Mouse (Mus musculus) MEL (cell line): ENCODE results near the gene Ap3d1. TPM values are rescaled to one million over a fixed set of nuclear protein-coding genes. Genes with fewer than 3 reads are reported as not detected.

Experiments
- DNase-seq: peaks from one replicate; pipeline ENCODE4 v3.0.0; 2011; ENCODE audit warnings: low read depth, low spot score
- H3K27ac ChIP-seq: 2 replicates; pipeline ENCODE4 v1.5.1; 2012; ENCODE audit warnings: low read depth, mild to moderate bottlenecking, control low read depth, low read length, moderate library complexity; ENCODE audit not compliant: control insufficient read depth
- H3K27me3 ChIP-seq, 2 experiments: fragments of 150-350 bp in 1 of 2; sonication (generic) in 1 of 2; 2 replicates each; pipeline ENCODE4 v1.6.1; 2012; ENCODE audit warnings: low read length in 2 of 2, mild to moderate bottlenecking in 2 of 2, improper control_type of control experiment in 1 of 2, moderate library complexity in 1 of 2; ENCODE audit not compliant: insufficient read depth in 2 of 2, control insufficient read depth in 1 of 2
- H3K36me3 ChIP-seq, 2 experiments: 2 replicates each; pipeline ENCODE4 v1.6.1; 2012 to 2014; ENCODE audit warnings: low read length in 2 of 2, improper control_type of control experiment in 1 of 2, inconsistent platforms in 1 of 2, mild to moderate bottlenecking in 1 of 2; ENCODE audit not compliant: insufficient read depth in 2 of 2, control insufficient read depth in 1 of 2
- H3K4me1 ChIP-seq, 2 experiments: fragments of 150-350 bp in 1 of 2; sonication (generic) in 1 of 2; 2 replicates each; pipeline ENCODE4 v1.6.1; 2012; ENCODE audit warnings: low read length in 2 of 2, improper control_type of control experiment in 1 of 2, mild to moderate bottlenecking in 1 of 2; ENCODE audit not compliant: insufficient read depth in 2 of 2, control insufficient read depth in 1 of 2
- H3K4me3 ChIP-seq, 2 experiments: fragments of 150-350 bp in 1 of 2; sonication (generic) in 1 of 2; 2 replicates each; pipeline ENCODE4 v1.5.1; 2012; ENCODE audit warnings: low read depth in 2 of 2, low read length in 2 of 2, mild to moderate bottlenecking in 2 of 2, moderate library complexity in 2 of 2, control low read depth in 1 of 2, improper control_type of control experiment in 1 of 2; ENCODE audit not compliant: control insufficient read depth in 1 of 2, insufficient read depth in 1 of 2
- H3K79me2 ChIP-seq: 2 replicates; pipeline ENCODE4 v1.6.1; 2012; ENCODE audit warnings: mild to moderate bottlenecking, low read length, moderate library complexity; ENCODE audit not compliant: control insufficient read depth, poor library complexity, insufficient read depth
- H3K9ac ChIP-seq: 2 replicates; pipeline ENCODE4 v1.6.1; 2012; ENCODE audit warnings: low read depth, mild to moderate bottlenecking, control low read depth, low read length, moderate library complexity; ENCODE audit not compliant: control insufficient read depth, poor library complexity, severe bottlenecking
- H3K9me3 ChIP-seq: fragments of 150-350 bp; sonication (generic); replicated peaks from 2 replicates; pipeline ENCODE4 v1.6.1; 2012; ENCODE audit warnings: mild to moderate bottlenecking, low read length, improper control_type of control experiment, moderate library complexity; ENCODE audit not compliant: insufficient read depth
- BHLHE40 ChIP-seq: IDR thresholded peaks from 2 replicates; pipeline ENCODE4 v1.6.1; 2012; ENCODE audit warnings: low read depth, mild to moderate bottlenecking, inconsistent platforms, low read length, improper control_type of control experiment, borderline replicate concordance
- CHD1 ChIP-seq: IDR thresholded peaks from 2 replicates; pipeline ENCODE4 v1.6.1; 2012; ENCODE audit warnings: low read depth, mild to moderate bottlenecking, inconsistent platforms, low read length, improper control_type of control experiment
- CHD2 ChIP-seq: IDR thresholded peaks from 2 replicates; pipeline ENCODE4 v1.6.1; 2011; ENCODE audit warnings: low read length, improper control_type of control experiment
- CTCF ChIP-seq, 3 experiments: IDR thresholded peaks in 2 of 3; conservative IDR thresholded peaks in 1 of 3; 2 replicates each; pipeline ENCODE4 v1.5.1; 2011 to 2012; ENCODE audit warnings: low read length in 3 of 3, low read depth in 2 of 3, mild to moderate bottlenecking in 2 of 3, improper control_type of control experiment in 1 of 3, inconsistent platforms in 1 of 3, mixed read lengths in 1 of 3, moderate library complexity in 1 of 3; ENCODE audit not compliant: control insufficient read depth in 1 of 3, insufficient read depth in 1 of 3, poor library complexity in 1 of 3, severe bottlenecking in 1 of 3
- ELF1 ChIP-seq: IDR thresholded peaks from 2 replicates; pipeline ENCODE4 v1.6.1; 2014; ENCODE audit warnings: low read depth, mild to moderate bottlenecking, inconsistent platforms, low read length, improper control_type of control experiment, moderate library complexity
- EP300 ChIP-seq, 2 experiments: IDR thresholded peaks; 2 replicates each; pipeline ENCODE4 v1.6.1; 2011; ENCODE audit warnings: improper control_type of control experiment in 2 of 2, low read length in 2 of 2, low read depth in 1 of 2, mild to moderate bottlenecking in 1 of 2
- ETS1 ChIP-seq: IDR thresholded peaks from 2 replicates; pipeline ENCODE4 v1.6.1; 2012; ENCODE audit warnings: low read depth, mild to moderate bottlenecking, inconsistent platforms, low read length, improper control_type of control experiment, moderate library complexity
- GABPA ChIP-seq: IDR thresholded peaks from 2 replicates; pipeline ENCODE4 v1.6.1; 2012; ENCODE audit warnings: low read depth, mild to moderate bottlenecking, inconsistent platforms, low read length, improper control_type of control experiment, moderate library complexity
- GATA1 ChIP-seq: IDR thresholded peaks from 2 replicates; pipeline ENCODE4 v1.6.1; 2011; ENCODE audit warnings: low read depth, low read length, improper control_type of control experiment
- JUND ChIP-seq: IDR thresholded peaks from 2 replicates; pipeline ENCODE4 v1.6.1; 2011; ENCODE audit warnings: low read depth, mild to moderate bottlenecking, improper control_type of control experiment, low read length
- KAT2A ChIP-seq: conservative IDR thresholded peaks from 2 replicates; pipeline ENCODE4 v1.6.1; 2012; ENCODE audit warnings: low read depth, low read length, improper control_type of control experiment, inconsistent platforms
- MAFK ChIP-seq: IDR thresholded peaks from 2 replicates; pipeline ENCODE4 v1.6.1; 2011; ENCODE audit warnings: low read depth, mild to moderate bottlenecking, low read length, improper control_type of control experiment, borderline replicate concordance
- MAX ChIP-seq: IDR thresholded peaks from 2 replicates; pipeline ENCODE4 v1.6.1; 2011; ENCODE audit warnings: low read length, improper control_type of control experiment
- MAZ ChIP-seq: IDR thresholded peaks from 2 replicates; pipeline ENCODE4 v1.6.1; 2012; ENCODE audit warnings: low read depth, mild to moderate bottlenecking, inconsistent platforms, low read length, improper control_type of control experiment
- MEF2A ChIP-seq: IDR thresholded peaks from 2 replicates; pipeline ENCODE4 v1.6.1; 2014; ENCODE audit warnings: low read depth, mild to moderate bottlenecking, inconsistent platforms, low read length, improper control_type of control experiment; ENCODE audit not compliant: poor library complexity, insufficient replicate concordance, severe bottlenecking; ENCODE audit errors: extremely low read depth
- MXI1 ChIP-seq: IDR thresholded peaks from 2 replicates; pipeline ENCODE4 v1.6.1; 2011; ENCODE audit warnings: mild to moderate bottlenecking, low read depth, low read length, improper control_type of control experiment
- MYB ChIP-seq: IDR thresholded peaks from 2 replicates; pipeline ENCODE4 v1.6.1; 2011; ENCODE audit warnings: mild to moderate bottlenecking, low read depth, low read length, improper control_type of control experiment
- NELFE ChIP-seq: IDR thresholded peaks from 2 replicates; pipeline ENCODE4 v1.6.1; 2011; ENCODE audit warnings: low read depth, low read length, improper control_type of control experiment
- NRF1 ChIP-seq: IDR thresholded peaks from 2 replicates; pipeline ENCODE4 v1.6.1; 2014; ENCODE audit warnings: low read depth, mild to moderate bottlenecking, inconsistent platforms, low read length, improper control_type of control experiment, moderate library complexity; ENCODE audit not compliant: poor library complexity, insufficient read depth, severe bottlenecking
- POLR2AphosphoS2 ChIP-seq: IDR thresholded peaks from 2 replicates; pipeline ENCODE4 v1.6.1; 2011; ENCODE audit warnings: low read length, improper control_type of control experiment
- POLR2AphosphoS5 ChIP-seq: IDR thresholded peaks from 2 replicates; pipeline ENCODE4 v1.6.1; 2012; ENCODE audit warnings: low read depth, borderline replicate concordance, mild to moderate bottlenecking, inconsistent platforms, low read length, moderate library complexity, mixed read lengths
- RCOR1 ChIP-seq: IDR thresholded peaks from 2 replicates; pipeline ENCODE4 v1.6.1; 2012; ENCODE audit warnings: low read depth, mild to moderate bottlenecking, inconsistent platforms, low read length, improper control_type of control experiment
- SIN3A ChIP-seq: IDR thresholded peaks from 2 replicates; pipeline ENCODE4 v1.6.1; 2012; ENCODE audit warnings: low read length, improper control_type of control experiment, inconsistent platforms
- SMC3 ChIP-seq: IDR thresholded peaks from 2 replicates; pipeline ENCODE4 v1.6.1; 2011; ENCODE audit warnings: low read depth, low read length, improper control_type of control experiment
- TAL1 ChIP-seq: IDR thresholded peaks from 2 replicates; pipeline ENCODE4 v1.6.1; 2012; ENCODE audit warnings: mild to moderate bottlenecking, inconsistent platforms, low read length, moderate library complexity, mixed read lengths
- TCF12 ChIP-seq: IDR thresholded peaks from 2 replicates; pipeline ENCODE4 v1.6.1; 2014; ENCODE audit warnings: low read depth, mild to moderate bottlenecking, inconsistent platforms, low read length, improper control_type of control experiment, moderate library complexity
- USF1 ChIP-seq: IDR thresholded peaks from 2 replicates; pipeline ENCODE4 v1.6.1; 2014; ENCODE audit warnings: low read depth, mild to moderate bottlenecking, inconsistent platforms, low read length, improper control_type of control experiment, moderate library complexity
- USF2 ChIP-seq, 2 experiments: IDR thresholded peaks; 2 replicates each; pipeline ENCODE4 v1.6.1; 2011 to 2012; ENCODE audit warnings: improper control_type of control experiment in 2 of 2, low read length in 2 of 2, borderline replicate concordance in 1 of 2, inconsistent platforms in 1 of 2, low read depth in 1 of 2, mild to moderate bottlenecking in 1 of 2; ENCODE audit not compliant: insufficient read depth in 1 of 2
- ZC3H11A ChIP-seq: IDR thresholded peaks from 2 replicates; pipeline ENCODE4 v1.6.1; 2012; ENCODE audit warnings: low read depth, mild to moderate bottlenecking, inconsistent platforms, low read length, improper control_type of control experiment
- ZKSCAN1 ChIP-seq: IDR thresholded peaks from 2 replicates; pipeline ENCODE4 v1.6.1; 2012; ENCODE audit warnings: low read depth, mild to moderate bottlenecking, inconsistent platforms, low read length, improper control_type of control experiment, moderate library complexity
- ZMIZ1 ChIP-seq: IDR thresholded peaks from 2 replicates; pipeline ENCODE4 v1.6.1; 2012; ENCODE audit warnings: low read depth, mild to moderate bottlenecking, inconsistent platforms, low read length, improper control_type of control experiment, moderate library complexity
- ZNF384 ChIP-seq: IDR thresholded peaks from 2 replicates; pipeline ENCODE4 v1.6.1; 2012; ENCODE audit warnings: low read depth, mild to moderate bottlenecking, inconsistent platforms, low read length, improper control_type of control experiment
- polyA plus RNA-seq, 2 experiments: library from polyadenylated mRNA; stranded (reverse) in 1 of 2; unstranded in 1 of 2; fragments of >175 nt in 1 of 2; fragments of >200 nt in 1 of 2; gene quantifications; 2 replicates each; pipeline versions ENCODE4 v1.2.1 to v1.2.4; 2012; ENCODE audit warnings: low replicate concordance in 2 of 2, low read depth in 1 of 2; ENCODE audit not compliant: insufficient read length in 2 of 2, insufficient read depth in 1 of 2, missing spikeins in 1 of 2
- total RNA-seq: library from RNA; depleted of rRNA; stranded (reverse); fragments of 300-350 nt; gene quantifications from 2 replicates; pipeline ENCODE4 v1.2.3, GENCODE M21; 2012

Gene Ap3d1
- total and polyA plus RNA-seq, 3 experiments, result 32.7 to 260 (median 54.5) TPM

DNA sequence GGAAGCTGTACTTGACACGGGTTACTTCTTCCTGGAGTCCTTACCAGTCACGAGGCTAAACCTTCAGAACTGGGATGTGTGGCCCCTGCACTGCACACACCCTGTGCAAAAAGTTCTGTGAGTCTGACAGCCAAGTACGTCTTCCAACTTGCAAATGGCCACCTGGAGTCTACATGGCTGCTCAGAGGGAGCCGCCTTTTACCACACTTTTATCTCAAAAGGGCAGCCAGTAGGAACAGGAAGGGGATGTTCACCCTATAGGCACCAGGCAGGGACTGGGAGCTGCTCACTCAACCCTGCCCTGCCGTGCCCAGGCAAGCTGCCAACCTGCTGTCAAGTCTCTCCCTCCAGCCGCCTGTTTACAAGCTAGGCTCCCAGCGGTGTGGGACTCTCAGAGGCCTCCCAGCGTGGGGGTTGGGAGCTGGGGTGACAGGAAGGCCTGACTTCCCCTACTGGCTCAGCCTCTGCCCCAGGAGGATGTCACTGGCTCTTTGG lies 64.1 kb downstream of the Ap3d1 start, which contains the start of gene Mknk2 (continued):
- TF ChIP-seq GATA1, result peak; percentile 86
- peak; percentile 40; the same call in 1 of the 2 replicates for TF ChIP-seq GABPA
- peak; percentile 85 for TF ChIP-seq MAX

DNA sequence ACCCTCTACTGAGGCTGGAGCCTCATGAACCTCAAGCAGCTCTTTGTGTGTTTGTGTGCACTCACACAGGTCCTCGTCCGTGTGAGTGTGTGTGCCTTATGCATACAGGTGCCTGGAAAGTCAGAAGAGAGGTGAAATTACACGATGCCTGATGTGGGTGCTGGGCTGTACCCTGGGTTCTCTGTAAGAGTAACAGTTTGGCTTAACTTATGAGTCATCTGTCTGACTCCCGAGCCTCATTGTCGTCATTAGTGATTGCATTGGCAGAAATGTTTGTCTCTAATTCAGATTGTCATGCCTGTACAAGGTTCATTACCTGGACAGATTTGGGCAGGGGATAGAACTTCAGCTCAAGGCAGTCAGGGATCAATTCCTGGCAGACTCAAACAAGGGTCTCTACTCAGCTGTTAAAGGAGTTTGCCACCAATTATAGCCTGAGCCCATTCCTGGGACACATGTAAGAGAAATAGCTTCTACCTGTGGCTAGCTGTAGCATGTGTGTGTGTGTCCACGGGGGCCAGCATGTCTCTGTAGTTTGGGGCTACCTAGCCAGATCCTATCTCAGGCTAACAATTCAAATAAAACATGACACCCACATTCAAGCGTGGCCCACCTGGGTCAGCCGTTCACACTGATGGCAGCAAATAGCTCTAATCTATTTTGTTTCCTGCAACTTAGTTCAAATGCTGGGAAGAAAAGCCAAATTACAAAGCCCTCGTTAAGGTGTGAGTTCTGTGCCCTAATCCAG lies 64.8 kb downstream of the Ap3d1 start:
- peak overlapping the region; percentile 96 for H3K27ac ChIP-seq
- H3K4me3 ChIP-seq, result peak overlapping the region; percentile 67 to 68
- H3K27me3 ChIP-seq, result no peaks in the 10 kb centered on the region
- peak overlapping the region; percentile 81 for H3K9ac ChIP-seq
- peaks cover 9 to 31% of the 10 kb centered on the region in 2 experiments for H3K4me1 ChIP-seq
- H3K9me3 ChIP-seq, result no peaks in the 10 kb centered on the region
- H3K79me2 ChIP-seq, result peaks cover 46% of the 10 kb centered on the region
- DNase-seq, result peak; percentile 84
- peaks cover 0 to 25% of the 10 kb centered on the region in 2 experiments; a peak in 2 of 4 replicates for H3K36me3 ChIP-seq
- TF ChIP-seq JUND (peak; percentile 81; the same call in 1 of the 2 replicates), EP300 (IDR thresholded peaks at IDR 0.05; ENCODE audit: low read depth in 1 of 2, low read length in 2 of 2) (peak; percentile 40 to 41; a peak in 3 of 4 replicates), RCOR1 (peak; percentile 34; the same call in 1 of the 2 replicates), ZC3H11A (no peak), NELFE (no peak; the same call in 1 of the 2 replicates), TAL1 (no peak), BHLHE40 (0 out of 2 replicates have a peak, but pooled peaks have one; percentile 8), CHD1 (peak; percentile 93), USF2 (IDR thresholded peaks at IDR 0.05; ENCODE audit: borderline replicate concordance in 1 of 2, insufficient read depth in 1 of 2, low read depth in 1 of 2, low read length in 2 of 2) (no peak), MAFK (no peak), KAT2A (no peak), ELF1 (no peak; the same call in 1 of the 2 replicates), GATA1 (no peak), MXI1 (no peak), CHD2 (peak; percentile 43; the same call in 1 of the 2 replicates), NRF1 (no peak), ZNF384 (no peak), SMC3 (no peak), MEF2A (no peak), ZKSCAN1 (no peak), MAX (no peak), POLR2AphosphoS5 (no peak), USF1 (no peak), MYB (no peak), POLR2AphosphoS2 (no peak), SIN3A (0 out of 2 replicates have a peak, but pooled peaks have one; percentile 25), CTCF (IDR thresholded peaks at IDR 0.05 in 2 of 3, conservative IDR thresholded peaks at IDR 0.05 in 1 of 3; ENCODE audit: control insufficient read depth in 1 of 3, insufficient read depth in 1 of 3, low read depth in 2 of 3, low read length in 3 of 3, poor library complexity in 1 of 3, severe bottlenecking in 1 of 3) (no peak), ETS1 (peak; percentile 84; the same call in 1 of the 2 replicates), GABPA (no peak), MAZ (0 out of 2 replicates have a peak, but pooled peaks have one; percentile 16), TCF12 (peak; percentile 26; the same call in 1 of the 2 replicates), ZMIZ1 (no peak)
